Comparison of ENCODE assay signal across 28 mouse cellular contexts in the genomic region with DNA sequence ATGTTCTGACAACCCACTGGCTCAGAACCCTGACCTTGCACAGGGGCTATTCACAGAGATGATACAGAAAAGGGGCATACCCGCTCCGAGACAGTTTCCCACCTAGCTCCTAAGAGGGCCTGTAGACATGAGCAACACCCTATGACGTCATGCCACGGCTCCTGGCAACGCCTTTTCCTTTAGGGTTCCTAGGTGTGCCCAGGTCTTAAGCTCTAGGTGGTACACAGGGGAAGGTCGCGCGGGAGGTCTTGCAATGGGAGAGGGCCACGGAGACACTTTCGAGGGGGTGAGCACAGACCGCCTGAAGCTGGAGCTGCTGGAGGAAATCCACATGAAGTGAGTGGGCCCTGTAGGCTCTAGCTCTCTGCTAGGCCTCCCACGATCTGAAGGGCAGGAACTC. TPM values are rescaled to one million over a fixed set of nuclear protein-coding genes. Genes with fewer than 3 reads are reported as not detected.
"Had no signal": no experiment of that assay in that cellular context is flagged by ENCODE, and none has a peak within 500 bp of the region (broad histone marks: within the 10 kb centered on the region; RNA-seq: fewer than 3 reads in every experiment).

No protein-coding gene starts in this region.

- DNase-seq: gastrocnemius, postnatal 14 days; gastrocnemius, postnatal 36 days; heart, adult 18-20 months; heart, postnatal 10 days; kidney, adult 11 months; layer of hippocampus, adult 9-11 months; layer of hippocampus, postnatal 36 days; left cerebral cortex, postnatal 4 days had no signal

- H3K4me3 ChIP-seq: heart, embryonic 10.5 days; heart, embryonic 12.5 days; hindbrain, embryonic 13.5 days; hindbrain, embryonic 15.5 days; limb, embryonic 13.5 days; limb, embryonic 15.5 days; liver, embryonic 12.5 days had no signal

- H3K4me2 ChIP-seq: heart, embryonic 12.5 days; hindbrain, embryonic 13.5 days; hindbrain, embryonic 15.5 days; limb, embryonic 13.5 days; limb, embryonic 15.5 days; liver, embryonic 12.5 days had no signal

- H3K4me1 ChIP-seq: heart, embryonic 10.5 days; heart, embryonic 12.5 days; hindbrain, embryonic 13.5 days; hindbrain, embryonic 15.5 days; limb, embryonic 13.5 days; limb, embryonic 15.5 days; liver, embryonic 12.5 days had no signal

- H3K27me3 ChIP-seq: heart, embryonic 12.5 days; hindbrain, embryonic 13.5 days; hindbrain, embryonic 15.5 days; limb, embryonic 13.5 days; limb, embryonic 15.5 days; liver, embryonic 12.5 days had no signal

- H3K9me3 ChIP-seq: heart, embryonic 10.5 days; heart, embryonic 12.5 days; hindbrain, embryonic 13.5 days; hindbrain, embryonic 15.5 days; limb, embryonic 13.5 days; limb, embryonic 15.5 days; liver, embryonic 12.5 days had no signal

- ATAC-seq: hindbrain, postnatal 0 days; intestine, embryonic 16.5 days; liver, embryonic 12.5 days had no signal

- H3K27ac ChIP-seq: heart, embryonic 10.5 days; hindbrain, embryonic 13.5 days; hindbrain, embryonic 15.5 days; hindbrain, postnatal 0 days; kidney, postnatal 0 days; limb, embryonic 13.5 days; limb, embryonic 15.5 days; liver, embryonic 12.5 days; liver, embryonic 14.5 days had no signal

- H3K9ac ChIP-seq: heart, embryonic 12.5 days; hindbrain, embryonic 13.5 days; hindbrain, embryonic 15.5 days; limb, embryonic 13.5 days; limb, embryonic 15.5 days; liver, embryonic 12.5 days; liver, embryonic 14.5 days had no signal

RNA-seq across cellular contexts. Expression of a gene that starts 2.7 kb away (rescaled TPM):
- polyA plus RNA-seq: heart, embryonic 14.5 days; heart, embryonic 16.5 days; hindbrain, postnatal 0 days; intestine, embryonic 14.5 days; intestine, embryonic 16.5 days; large intestine, adult 2 months; liver, adult 2 months; liver, embryonic 12.5 days; liver, embryonic 14.5 days; liver, embryonic 16.5 days had no signal

RNA-seq across cellular contexts. Expression of a gene that starts 42.0 kb away (rescaled TPM):
- polyA plus RNA-seq: heart, embryonic 14.5 days; hindbrain, embryonic 11.5 days; hindbrain, embryonic 13.5 days; intestine, embryonic 14.5 days; intestine, embryonic 16.5 days; kidney, adult 2 months; kidney, postnatal 0 days; large intestine, adult 2 months; limb, embryonic 11.5 days; limb, embryonic 13.5 days; liver, adult 2 months; liver, embryonic 12.5 days; liver, embryonic 14.5 days; liver, embryonic 16.5 days had no signal
